Mouse (Mus musculus) Patski (cell line): ENCODE measurements around the gene Kif2c. TPM values are rescaled to one million over a fixed set of nuclear protein-coding genes. Genes with fewer than 3 reads are reported as not detected.

Experiments
- ATAC-seq: fragments of 100-300 bp; one replicate; pipeline ENCODE4 v1.8.0; 2021
- CTCF ChIA-PET: fragments of 350-600 bp; sonication (Branson Sonifier 250); formaldehyde crosslinking; loops from one replicate; lab custom pipeline; 2022; ENCODE audit warnings: inconsistent platforms; lab: Charles Lee
- POLR2A ChIA-PET: fragments of 350-600 bp; sonication (Branson Sonifier 250); formaldehyde crosslinking; loops from one replicate; lab custom pipeline; 2022; ENCODE audit warnings: antibody characterized with exemption, inconsistent platforms; lab: Charles Lee
- DNase-seq: peaks from one replicate; pipeline ENCODE4 v3.0.0-alpha.2; 2011; ENCODE audit warnings: low read depth, low spot score
- H3K27me3 ChIP-seq: fragments of 371-371 bp; one replicate; pipeline ENCODE4 v1.5.1; 2021
- CTCF ChIP-seq: fragments of 100-300 bp; IDR thresholded peaks from one replicate; pipeline ENCODE4 v1.5.1; 2021
- in situ Hi-C: fragments of 300-500 bp; cut with MboI; formaldehyde crosslinking; loops from 3 replicates; pipeline ENCODE4 v1.11.1; 2018; ENCODE audit warnings: low pct_unique_long_range_greater_than_20kb, mixed read lengths
- polyA plus RNA-seq: library from polyadenylated mRNA; unstranded; gene quantifications from one replicate; pipeline ENCODE4 v1.2.3, GENCODE M21; 2021

Kif2c gene
- polyA plus RNA-seq, 1 experiment from 2014 or later: 26.4 TPM

DNA sequence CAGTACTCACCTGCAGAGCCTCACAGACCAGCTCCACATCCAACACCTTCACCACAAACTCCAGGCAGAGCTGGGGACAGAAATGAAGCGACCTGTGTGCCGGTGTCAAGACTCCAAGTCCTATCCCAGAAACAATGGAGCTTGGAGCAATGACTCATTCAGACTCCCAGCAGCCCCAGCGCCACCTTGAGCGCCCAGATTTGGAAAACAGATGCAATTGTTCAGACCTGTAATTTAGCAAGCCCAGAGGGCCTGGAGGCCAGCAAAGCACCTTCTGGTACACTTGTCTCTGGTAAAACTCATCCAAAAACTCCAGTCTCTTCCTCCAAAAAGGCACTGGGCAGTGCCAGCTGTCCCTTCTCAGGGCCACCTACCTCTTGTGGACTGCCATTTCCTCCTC lies 60.2 kb downstream of the Kif2c start:
- ChIA-PET POLR2A (interaction anchor here (3.4 kb wide), 1 partner anchor 11 kb away, joined by 8 read pairs; the partner anchor contains the start of gene Plk3), CTCF (interaction anchor here (1.1 to 3.7 kb wide), 4 partner anchors 11 to 126 kb away, joined by 3 to 19 read pairs (median 12); partner anchors contain the start of genes Hectd3 and Plk3)
- TF ChIP-seq CTCF: no peak
- H3K27me3 ChIP-seq: no peaks in the 10 kb centered on the region
- ATAC-seq (no peak), DNase-seq (no peak)
- in situ Hi-C loops: loop anchor here (10.0 kb wide), 1 partner anchor 397 kb away; the partner anchor contains the start of gene Tesk2

DNA sequence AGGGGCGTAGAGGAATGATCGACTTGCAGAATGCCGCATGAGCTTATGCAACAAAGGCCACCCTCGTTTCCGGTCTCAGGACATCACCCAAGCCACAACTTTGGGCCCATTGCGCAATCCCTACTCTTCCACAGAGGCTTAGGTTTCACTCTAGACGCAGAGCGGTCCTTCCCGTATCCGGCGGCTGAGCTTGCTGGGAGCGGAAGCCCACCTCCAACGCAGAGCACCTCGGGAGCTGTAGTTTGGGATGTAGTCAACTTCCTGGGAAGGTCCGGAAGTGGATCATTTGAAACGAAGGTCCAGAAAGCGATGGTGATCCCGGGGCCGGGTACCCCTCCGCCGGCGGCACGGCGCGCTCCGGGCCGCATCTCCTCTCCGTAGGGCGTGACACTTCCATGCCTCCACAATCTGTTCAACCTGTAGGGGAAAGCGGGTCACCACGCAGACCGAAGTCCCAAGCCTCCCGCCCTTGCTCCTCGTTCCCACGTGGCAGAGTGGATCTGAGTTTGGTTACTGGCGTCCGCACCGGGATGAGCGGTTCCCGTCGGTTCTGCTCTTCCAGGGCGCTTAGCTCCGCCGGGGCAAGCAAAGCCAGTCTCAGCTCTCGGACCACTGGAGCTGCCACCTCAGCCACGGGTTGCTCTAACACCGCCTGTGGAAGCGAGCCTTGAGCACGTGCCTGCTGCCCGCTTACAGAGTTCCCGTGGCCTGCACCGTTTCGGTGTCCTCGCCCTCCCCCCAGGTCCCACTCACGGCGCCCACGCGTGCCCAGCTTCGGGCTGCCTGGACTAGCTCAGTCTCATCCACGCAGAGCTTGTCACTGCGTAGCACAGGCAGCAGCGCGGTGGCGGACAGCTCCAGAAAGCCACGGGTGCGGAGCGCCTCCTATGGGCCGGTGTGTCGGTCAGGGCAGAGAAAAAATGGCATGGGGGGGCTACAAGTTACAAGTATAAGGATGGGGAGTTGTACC lies 61.7 kb downstream of the Kif2c start:
- peak; percentile 95 for ATAC-seq
- no peaks in the 10 kb centered on the region for H3K27me3 ChIP-seq
- peak; percentile 98 for DNase-seq
- in situ Hi-C loops: loop anchor here (10.0 kb wide), 1 partner anchor 396 kb away; the partner anchor contains the start of gene Tesk2
- ChIA-PET CTCF (interaction anchor here (0.7 to 3.7 kb wide), 17 partner anchors 9 to 125 kb away, joined by 3 to 19 read pairs (median 4); partner anchors contain the start of genes Hectd3 and Plk3), POLR2A (interaction anchor here (1.3 to 3.4 kb wide), 2 partner anchors 12 to 31 kb away, joined by 5 to 8 read pairs; partner anchors contain the start of gene Plk3)
- no peak for TF ChIP-seq CTCF

DNA sequence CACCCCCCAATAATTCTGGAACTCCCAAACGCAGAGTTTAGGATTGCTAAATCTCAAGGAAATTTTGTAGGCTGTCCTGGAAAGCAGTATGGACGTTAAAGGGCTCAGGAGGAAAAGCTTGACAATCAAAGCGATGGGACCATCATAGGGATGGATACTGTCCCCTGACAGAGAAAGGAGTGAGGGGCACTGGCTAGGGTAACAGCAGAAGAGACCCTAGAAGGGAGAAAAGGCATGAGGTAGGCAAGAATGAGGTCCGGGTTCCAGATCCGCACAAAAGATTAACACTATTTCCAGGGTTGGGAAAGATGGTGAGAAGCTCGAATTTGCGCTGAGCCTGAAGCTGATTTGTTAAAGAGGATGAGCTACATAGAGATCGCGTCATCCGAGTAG lies 62.4 kb downstream of the Kif2c start:
- DNase-seq: no peak
- in situ Hi-C loops: loop anchor here (10.0 kb wide), 1 partner anchor 395 kb away; the partner anchor contains the start of gene Tesk2
- ChIA-PET POLR2A (interaction anchor here (1.2 to 3.4 kb wide), 3 partner anchors 13 to 80 kb away, joined by 3 to 8 read pairs (median 5); partner anchors contain the start of gene Plk3), CTCF (interaction anchor here (0.9 to 3.7 kb wide), 6 partner anchors 12 to 124 kb away, joined by 3 to 19 read pairs (median 4); partner anchors contain the start of genes Hectd3 and Plk3)
- H3K27me3 ChIP-seq: no peaks in the 10 kb centered on the region
- ATAC-seq: no peak
- TF ChIP-seq CTCF: no peak

DNA sequence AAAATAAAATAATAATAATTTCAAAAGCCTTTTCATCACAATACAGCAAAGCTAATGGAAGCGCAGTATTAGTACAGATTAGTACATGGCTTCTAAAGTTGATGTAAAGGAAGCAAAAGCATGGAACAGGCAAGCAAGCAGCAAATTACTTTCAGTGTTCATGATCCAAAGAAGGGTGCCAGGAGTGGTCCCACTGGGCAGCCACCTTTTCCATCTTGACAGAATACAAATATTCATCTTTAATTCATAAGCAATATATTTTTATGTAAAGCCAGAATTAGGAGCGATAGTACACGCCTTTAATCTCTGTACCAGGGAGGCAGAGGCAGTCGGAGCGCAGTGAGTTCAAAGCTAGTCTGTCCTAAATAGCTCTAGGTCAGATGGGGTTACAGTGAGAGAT lies 62.8 kb downstream of the Kif2c start:
- H3K27me3 ChIP-seq: no peaks in the 10 kb centered on the region
- no peak for DNase-seq
- ChIA-PET CTCF (interaction anchor here (0.9 to 3.7 kb wide), 5 partner anchors 12 to 119 kb away, joined by 3 to 19 read pairs (median 3); partner anchors contain the start of gene Plk3), POLR2A (interaction anchor here (0.6 to 1.3 kb wide), 3 partner anchors 30 to 80 kb away, joined by 3 to 5 read pairs (median 4); no protein-coding TSS in a partner anchor)
- no peak for TF ChIP-seq CTCF
- in situ Hi-C loops: loop anchor here (10.0 kb wide), 1 partner anchor 395 kb away; the partner anchor contains the start of gene Tesk2
- no peak for ATAC-seq

DNA sequence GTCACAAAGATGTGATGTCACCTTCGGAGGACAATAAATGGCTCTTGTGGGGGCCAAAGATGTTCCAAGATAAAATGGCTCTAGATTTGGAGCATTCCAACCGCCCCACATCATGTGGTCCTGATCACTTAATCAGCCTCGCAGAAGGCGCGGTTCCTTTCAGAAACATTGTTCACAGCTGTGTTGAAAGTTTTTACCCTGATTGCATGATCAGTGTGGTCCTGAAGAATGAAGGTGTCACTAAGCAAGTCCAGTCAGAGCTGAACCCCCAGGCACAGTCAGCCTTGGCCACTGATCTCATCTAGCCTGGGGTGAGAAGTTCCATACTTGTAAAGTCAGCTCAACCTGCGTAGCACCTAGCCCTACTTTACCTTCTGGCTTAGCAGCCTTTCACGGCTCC lies 64.5 kb downstream of the Kif2c start:
- ATAC-seq: no peak
- ChIA-PET CTCF (interaction anchor here (1.0 to 1.4 kb wide), 4 partner anchors 21 to 117 kb away, joined by 3 to 5 read pairs (median 3); no protein-coding TSS in a partner anchor), POLR2A (no interaction called here)
- in situ Hi-C loops: no loop called here
- DNase-seq: no peak
- no peaks in the 10 kb centered on the region for H3K27me3 ChIP-seq
- no peak for TF ChIP-seq CTCF

DNA sequence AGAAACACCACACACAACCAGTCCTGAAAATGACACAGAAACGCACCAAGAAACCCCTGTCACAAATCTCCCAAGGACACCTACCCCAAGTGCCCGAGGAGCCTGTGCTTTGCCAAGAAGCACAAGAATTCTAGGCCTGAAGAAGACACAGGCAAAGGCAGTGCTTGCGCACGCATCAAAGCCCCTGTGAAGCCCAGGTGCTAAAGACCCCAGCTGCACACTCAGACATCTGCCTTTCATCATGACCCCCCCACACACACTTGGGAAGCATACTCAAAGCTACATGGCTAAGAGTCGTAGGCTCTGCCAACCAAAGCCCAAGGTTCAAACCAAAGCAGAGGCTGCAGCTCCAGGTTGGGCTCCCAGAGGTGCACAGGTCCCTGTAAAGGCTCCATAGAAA lies 66.8 kb downstream of the Kif2c start:
- DNase-seq: no peak
- ChIA-PET CTCF (no interaction called here), POLR2A (no interaction called here)
- in situ Hi-C loops: no loop called here
- no peak for TF ChIP-seq CTCF
- H3K27me3 ChIP-seq: no peaks in the 10 kb centered on the region
- ATAC-seq: no peak

DNA sequence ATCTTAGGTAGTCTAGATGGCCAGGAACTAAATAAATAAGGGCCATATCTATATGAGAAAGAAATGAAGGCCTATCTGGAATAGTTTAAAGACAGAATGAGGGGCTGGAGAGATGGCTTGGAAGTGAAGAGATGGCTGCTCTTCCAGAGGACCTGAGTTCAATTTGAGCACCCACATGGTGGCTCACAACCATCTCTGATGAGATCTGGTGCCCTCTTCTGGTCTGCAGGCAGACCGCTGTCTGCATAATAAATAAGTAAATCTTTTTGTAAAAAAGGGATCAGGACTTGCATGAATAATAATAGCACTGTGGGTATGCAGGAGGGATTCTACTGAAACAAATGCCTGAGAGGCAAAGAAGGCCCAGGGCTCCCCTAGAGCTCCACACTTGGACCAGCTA lies 69.2 kb downstream of the Kif2c start:
- in situ Hi-C loops: no loop called here
- H3K27me3 ChIP-seq: no peaks in the 10 kb centered on the region
- ChIA-PET POLR2A (no interaction called here), CTCF (no interaction called here)
- no peak for TF ChIP-seq CTCF
- DNase-seq: no peak
- no peak for ATAC-seq

DNA sequence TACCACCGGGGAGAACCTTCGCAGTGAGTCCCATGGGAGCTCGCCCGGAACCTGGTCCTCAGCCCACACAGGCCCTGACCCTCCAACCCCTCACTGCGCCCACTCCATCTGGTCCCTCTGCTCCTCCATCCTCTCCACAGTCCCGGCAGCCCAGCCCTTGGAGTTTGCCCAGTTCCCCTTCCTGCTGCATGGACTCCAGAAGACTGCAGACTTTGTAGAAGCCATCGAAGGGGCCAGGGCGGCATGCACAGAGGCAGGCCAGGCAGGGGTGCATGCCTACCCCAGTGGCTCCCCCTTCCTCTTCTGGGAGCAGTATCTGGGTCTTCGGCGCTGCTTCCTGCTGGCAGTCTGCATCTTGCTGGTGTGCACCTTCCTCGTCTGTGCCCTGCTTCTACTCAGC lies 71.5 kb downstream of the Kif2c start:
- in situ Hi-C loops: no loop called here
- CTCF ChIA-PET: no interaction called here
- no peak for TF ChIP-seq CTCF
- DNase-seq (no peak), ATAC-seq (no peak)
- POLR2A ChIA-PET: no interaction called here
- H3K27me3 ChIP-seq: no peaks in the 10 kb centered on the region

DNA sequence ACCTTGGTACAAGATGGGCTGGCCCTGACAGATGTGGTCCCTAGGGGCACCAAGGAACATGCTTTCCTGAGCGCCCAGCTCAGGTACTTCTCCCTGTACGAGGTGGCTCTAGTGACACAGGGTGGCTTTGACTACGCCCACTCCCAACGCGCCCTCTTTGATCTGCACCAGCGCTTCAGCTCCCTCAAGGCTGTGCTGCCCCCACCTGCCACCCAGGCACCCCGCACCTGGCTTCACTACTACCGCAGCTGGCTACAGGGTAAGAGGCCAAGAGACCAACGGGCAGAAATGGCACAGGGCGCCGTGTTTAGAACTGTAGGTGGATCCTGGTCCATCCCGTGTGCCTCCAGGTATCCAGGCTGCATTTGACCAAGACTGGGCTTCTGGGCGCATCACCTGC lies 72.2 kb downstream of the Kif2c start:
- ATAC-seq: no peak
- in situ Hi-C loops: no loop called here
- TF ChIP-seq CTCF: no peak
- no peaks in the 10 kb centered on the region for H3K27me3 ChIP-seq
- ChIA-PET POLR2A (no interaction called here), CTCF (no interaction called here)
- no peak for DNase-seq

Other genes with a start within 250 kb of the Kif2c start
- 62.3 TPM for gene Urod, start 188.2 kb downstream of the Kif2c start, polyA plus RNA-seq
- gene Hectd3, start 187.3 kb downstream of the Kif2c start, polyA plus RNA-seq: 14.4 TPM
- gene Eif2b3, start 163.2 kb downstream of the Kif2c start, polyA plus RNA-seq: 23.1 TPM
- 0.23 TPM for gene Ptch2, start 86.6 kb downstream of the Kif2c start, polyA plus RNA-seq
- gene Btbd19, start 56.9 kb downstream of the Kif2c start, polyA plus RNA-seq: 37.2 TPM
- 0.21 TPM for gene Tctex1d4, start 55.8 kb downstream of the Kif2c start, polyA plus RNA-seq
- gene Plk3, start 48.7 kb downstream of the Kif2c start, polyA plus RNA-seq: 9.7 TPM
- 289 TPM for gene Rps8, start 26.4 kb downstream of the Kif2c start, polyA plus RNA-seq
- 10.7 TPM for gene Tmem53, start 69.3 kb upstream of the Kif2c start, polyA plus RNA-seq
- 0.05 TPM for gene Armh1, start 69.5 kb upstream of the Kif2c start, polyA plus RNA-seq